Mouse (Mus musculus): ENCODE measurements around the gene Adarb2. TPM values are rescaled to one million over a fixed set of nuclear protein-coding genes. Genes with fewer than 3 reads are reported as not detected.

Adarb2 gene
- total RNA-seq (2012; rRNA removed), result 0.29 and 0.42 TPM in 2 replicates
- under 1 TPM in 1 of 2 experiments, not detected in 1; 0.57 TPM for polyA plus RNA-seq (2012; ENCODE audit: insufficient read depth in 1 of 2, insufficient read length in 2 of 2, low read depth in 1 of 2, low replicate concordance in 2 of 2, missing spikeins in 1 of 2)

DNA sequence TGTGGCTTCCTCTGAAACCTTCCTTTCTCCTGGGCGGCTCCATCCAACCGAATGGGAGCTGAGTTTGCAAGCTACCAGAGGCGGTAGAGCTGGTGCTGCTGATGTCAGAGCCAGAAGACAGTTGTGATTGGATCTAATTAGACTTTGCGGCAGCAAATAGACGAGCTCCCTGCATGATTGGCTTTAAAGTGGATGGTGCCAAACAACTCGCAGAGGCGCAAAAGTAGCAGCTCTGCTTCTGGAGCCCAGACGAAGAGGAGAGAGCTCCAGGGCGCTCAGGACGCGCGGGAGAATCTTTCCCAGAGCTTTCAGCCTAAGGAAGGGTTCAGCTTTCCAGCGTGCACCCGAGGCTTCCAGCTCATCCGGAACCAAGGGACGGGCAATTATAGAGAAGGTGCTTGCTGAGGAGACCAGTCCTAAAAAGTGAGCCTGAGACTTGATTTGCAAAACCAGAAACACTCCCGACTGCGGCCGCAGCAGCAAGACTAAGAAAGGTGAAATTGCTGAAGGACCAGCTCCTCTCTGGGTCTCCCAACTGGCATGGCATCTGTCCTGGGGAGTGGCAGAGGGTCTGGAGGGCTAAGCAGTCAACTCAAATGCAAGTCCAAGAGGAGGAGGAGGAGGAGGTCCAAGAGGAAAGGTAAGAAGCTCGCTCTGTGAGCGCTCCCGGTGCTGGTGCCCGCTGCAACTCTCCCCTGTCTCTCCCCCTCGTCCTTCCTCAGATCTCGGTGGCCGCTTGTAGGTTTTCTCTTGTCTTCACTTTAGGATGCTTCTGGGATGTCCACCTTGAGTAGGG is at the start of gene Adarb2:
Adarb2 (plus strand) TSS at position 186 of the 796 bp plus-strand sequence.
- DNase-seq (ENCODE audit: low read depth, low spot score), result no peak
- no peaks in the 10 kb centered on the region for H3K79me2 ChIP-seq (ENCODE audit: control insufficient read depth, insufficient read depth, low read length, poor library complexity)
- no peaks in the 10 kb centered on the region for H3K27me3 ChIP-seq (ENCODE audit: control insufficient read depth in 1 of 2, insufficient read depth in 2 of 2, low read length in 2 of 2)
- TF ChIP-seq TCF12 (IDR thresholded peaks at IDR 0.05; ENCODE audit: low read depth, low read length), result no peak
- TF ChIP-seq TAL1 (IDR thresholded peaks at IDR 0.05; ENCODE audit: low read length), result no peak
- TF ChIP-seq SIN3A (IDR thresholded peaks at IDR 0.05; ENCODE audit: low read length), result no peak
- TF ChIP-seq USF1 (IDR thresholded peaks at IDR 0.05; ENCODE audit: low read depth, low read length), result no peak
- no peak for TF ChIP-seq NELFE (IDR thresholded peaks at IDR 0.05; ENCODE audit: low read depth, low read length)
- TF ChIP-seq CHD2 (IDR thresholded peaks at IDR 0.05; ENCODE audit: low read length), result no peak
- TF ChIP-seq ZNF384 (IDR thresholded peaks at IDR 0.05; ENCODE audit: low read depth, low read length), result no peak
- no peak for TF ChIP-seq TBP (IDR thresholded peaks at IDR 0.05; ENCODE audit: low read depth, low read length)
- H3K4me3 ChIP-seq (ENCODE audit: control insufficient read depth in 1 of 2, insufficient read depth in 1 of 2, low read depth in 2 of 2, low read length in 2 of 2), result no peak within 1 kb of the TSS
- no peak within 1 kb of the TSS for H3K9ac ChIP-seq (ENCODE audit: control insufficient read depth, low read depth, low read length, poor library complexity, severe bottlenecking)
- no peaks in the 10 kb centered on the region for H3K9me3 ChIP-seq (replicated peaks; ENCODE audit: insufficient read depth, low read length)
- no peak within 1 kb of the TSS for H3K27ac ChIP-seq (ENCODE audit: control insufficient read depth, low read depth, low read length)
- no peaks in the 10 kb centered on the region for H3K4me1 ChIP-seq (ENCODE audit: control insufficient read depth in 1 of 2, insufficient read depth in 2 of 2, low read length in 2 of 2)
- no peaks in the 10 kb centered on the region for H3K36me3 ChIP-seq (ENCODE audit: control insufficient read depth in 1 of 2, insufficient read depth in 2 of 2, low read length in 2 of 2)

- H3K4me1 ChIP-seq (ENCODE audit: control insufficient read depth in 1 of 2, insufficient read depth in 2 of 2, low read length in 2 of 2), result no peaks in the 10 kb centered on the region
- H3K9me3 ChIP-seq (replicated peaks; ENCODE audit: insufficient read depth, low read length), result no peaks in the 10 kb centered on the region
- no peak overlapping the region for H3K27ac ChIP-seq (ENCODE audit: control insufficient read depth, low read depth, low read length)
- no peaks in the 10 kb centered on the region for H3K36me3 ChIP-seq (ENCODE audit: control insufficient read depth in 1 of 2, insufficient read depth in 2 of 2, low read length in 2 of 2)
- TF ChIP-seq BHLHE40 (IDR thresholded peaks at IDR 0.05; ENCODE audit: borderline replicate concordance, low read depth, low read length) (no peak), ZC3H11A (IDR thresholded peaks at IDR 0.05; ENCODE audit: low read depth, low read length) (peak; percentile 44), ELF1 (IDR thresholded peaks at IDR 0.05; ENCODE audit: low read depth, low read length) (no peak), RAD21 (IDR thresholded peaks at IDR 0.05; ENCODE audit: low read depth, low read length) (peak; percentile 54), CTCF (IDR thresholded peaks at IDR 0.05 in 2 of 3, conservative IDR thresholded peaks at IDR 0.05 in 1 of 3; ENCODE audit: control insufficient read depth in 1 of 3, insufficient read depth in 1 of 3, low read depth in 2 of 3, low read length in 3 of 3, poor library complexity in 1 of 3, severe bottlenecking in 1 of 3) (peak in 2 of 3 experiments; percentile 9 to 47; a peak in 2 of 6 replicates), SMC3 (IDR thresholded peaks at IDR 0.05; ENCODE audit: low read depth, low read length) (peak; percentile 76), RCOR1 (IDR thresholded peaks at IDR 0.05; ENCODE audit: low read depth, low read length) (no peak), TAL1 (IDR thresholded peaks at IDR 0.05; ENCODE audit: low read length) (no peak)
- peak; percentile 6 for DNase-seq (ENCODE audit: low read depth, low spot score)
- H3K27me3 ChIP-seq (ENCODE audit: control insufficient read depth in 1 of 2, insufficient read depth in 2 of 2, low read length in 2 of 2), result no peaks in the 10 kb centered on the region
- no peak overlapping the region for H3K9ac ChIP-seq (ENCODE audit: control insufficient read depth, low read depth, low read length, poor library complexity, severe bottlenecking)
- no peaks in the 10 kb centered on the region for H3K79me2 ChIP-seq (ENCODE audit: control insufficient read depth, insufficient read depth, low read length, poor library complexity)
- H3K4me3 ChIP-seq (ENCODE audit: control insufficient read depth in 1 of 2, insufficient read depth in 1 of 2, low read depth in 2 of 2, low read length in 2 of 2), result no peak overlapping the region
Observed at GRCm38 (mm10) chr13:8173800-8174199, 28.9 kb upstream of the Adarb2 start.
